Mouse (Mus musculus): ENCODE measurements at regions not wholly inside any gene's neighbourhood (a gene's known extent, or its start where the extent isn't known, plus 50 kb on each side); places are given as distances from the start of the nearest gene placed in this dataset.

DNA sequence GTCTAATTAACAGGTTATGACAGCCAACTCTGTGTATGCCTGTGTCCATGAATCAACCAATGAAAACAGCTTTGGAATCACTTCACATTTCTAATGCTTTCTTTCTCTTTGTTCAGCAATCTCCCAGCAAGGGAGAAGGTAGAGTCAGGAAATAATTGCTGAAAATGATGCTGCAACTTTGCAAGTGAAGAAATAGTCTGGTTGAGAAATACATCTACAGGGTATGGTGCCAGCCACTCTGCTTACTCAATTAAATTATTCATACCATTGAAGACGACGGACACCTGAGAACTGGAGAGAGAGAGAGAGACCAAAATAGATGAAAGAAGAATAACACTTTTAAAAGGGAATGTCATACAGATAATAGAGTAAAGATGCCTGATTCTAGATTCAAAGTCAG, 645.4 kb upstream of the Cited2 start:
- Histone ChIP-seq H3K4me2 (no peak overlapping the region), H3K4me1 (replicated peaks) (peaks cover 19% of the 10 kb centered on the region), H3K27ac (no peak overlapping the region), H3K4me3 (replicated peaks) (no peak overlapping the region), H3K27me3 (no peaks in the 10 kb centered on the region), H3K36me3 (no peaks in the 10 kb centered on the region), H3K9me3 (no peaks in the 10 kb centered on the region), H3K9ac (replicated peaks) (no peak overlapping the region)
- no peak for ATAC-seq (ENCODE audit: insufficient number of reproducible peaks, insufficient read depth, low FRiP score, low TSS enrichment, low read depth)
- 75% methylated on average over 2 of the region's 2 CpGs for WGBS

DNA sequence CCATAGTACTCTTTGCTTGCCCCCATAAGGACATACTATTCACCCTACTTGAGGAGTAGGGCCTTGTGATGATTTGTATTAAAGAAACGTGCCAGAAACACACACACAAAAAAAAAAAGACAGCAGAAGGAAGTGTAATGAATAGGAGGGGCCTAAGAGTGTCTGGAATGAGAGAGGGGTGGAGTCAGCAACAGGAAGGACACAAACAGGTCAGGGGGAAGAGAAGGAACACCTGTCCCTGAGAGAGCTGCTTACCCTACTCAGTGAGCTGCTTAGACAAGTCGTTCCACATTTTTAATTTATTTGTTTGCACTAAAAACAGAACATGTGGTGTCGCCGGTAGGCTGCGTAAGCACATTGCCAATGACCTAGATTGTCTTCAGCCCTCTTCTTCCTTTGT, 642.2 kb upstream of the Cited2 start:
- H3K36me3 ChIP-seq, result no peaks in the 10 kb centered on the region
- H3K9me3 ChIP-seq, result no peaks in the 10 kb centered on the region
- no peak for ATAC-seq (ENCODE audit: insufficient number of reproducible peaks, insufficient read depth, low FRiP score, low TSS enrichment, low read depth)
- no peaks in the 10 kb centered on the region for H3K27me3 ChIP-seq
- 76% methylated on average over 5 of the region's 5 CpGs for WGBS
- H3K4me3 ChIP-seq (replicated peaks), result no peak overlapping the region
- H3K4me1 ChIP-seq (replicated peaks), result peaks cover under 1% of the 10 kb centered on the region
- no peak overlapping the region for H3K27ac ChIP-seq
- no peak overlapping the region for H3K4me2 ChIP-seq
- H3K9ac ChIP-seq (replicated peaks), result no peak overlapping the region

DNA sequence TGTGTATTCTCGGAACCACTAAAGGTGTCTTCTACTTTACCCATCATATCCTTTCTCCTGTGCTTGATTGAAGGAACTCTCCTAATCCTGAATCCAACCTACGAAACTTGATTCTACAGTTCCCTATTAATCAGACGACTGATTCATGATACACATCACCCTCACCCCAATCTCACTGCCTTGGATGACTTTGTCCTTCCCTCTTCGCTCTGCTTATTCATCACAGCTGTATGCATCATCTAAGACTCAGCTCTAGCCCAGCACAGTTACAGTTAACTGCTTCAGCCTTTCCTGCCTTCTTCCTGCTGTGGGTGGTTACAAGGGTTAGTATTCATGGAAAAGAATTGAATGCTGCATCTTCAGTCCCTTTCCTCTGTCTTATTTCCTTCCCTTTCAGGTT, 640.1 kb upstream of the Cited2 start:
- no peaks in the 10 kb centered on the region for H3K36me3 ChIP-seq
- H3K4me2 ChIP-seq, result no peak overlapping the region
- WGBS, result 84% methylated on average over 4 of the region's 4 CpGs
- no peak overlapping the region for H3K4me3 ChIP-seq (replicated peaks)
- no peak overlapping the region for H3K9ac ChIP-seq (replicated peaks)
- H3K27me3 ChIP-seq, result no peaks in the 10 kb centered on the region
- no peak for ATAC-seq (ENCODE audit: insufficient number of reproducible peaks, insufficient read depth, low FRiP score, low TSS enrichment, low read depth)
- H3K4me1 ChIP-seq (replicated peaks), result no peaks in the 10 kb centered on the region
- H3K27ac ChIP-seq, result no peak overlapping the region
- H3K9me3 ChIP-seq, result no peaks in the 10 kb centered on the region

DNA sequence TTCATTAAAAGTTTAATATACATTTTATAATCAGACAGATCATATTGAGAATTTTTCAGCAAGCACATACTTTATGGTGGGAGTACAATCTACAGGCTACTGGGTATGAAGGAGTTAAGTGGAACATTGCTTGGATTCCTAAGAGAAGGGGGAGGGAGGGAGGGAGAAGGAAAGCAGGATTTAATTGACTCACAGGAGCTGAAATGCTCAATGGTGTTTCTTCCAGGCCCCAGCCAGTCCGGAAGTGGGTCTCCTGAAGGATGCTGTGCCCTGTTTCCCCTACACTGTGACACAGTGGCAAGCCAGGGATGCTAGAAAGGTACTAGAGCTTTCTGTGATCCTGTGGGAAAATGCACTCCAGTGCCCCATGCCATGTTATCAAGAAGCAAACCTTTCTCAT, 621.0 kb upstream of the Cited2 start:
- Histone ChIP-seq H3K4me2 (peak overlapping the region; percentile 23; the same call in 1 of the 2 replicates), H3K4me1 (replicated peaks) (peaks cover 27% of the 10 kb centered on the region), H3K4me3 (replicated peaks) (no peak overlapping the region), H3K27me3 (no peaks in the 10 kb centered on the region), H3K27ac (peak overlapping the region; percentile 54), H3K9me3 (no peaks in the 10 kb centered on the region), H3K36me3 (no peaks in the 10 kb centered on the region), H3K9ac (replicated peaks) (no peak overlapping the region)
- ATAC-seq (ENCODE audit: insufficient number of reproducible peaks, insufficient read depth, low FRiP score, low TSS enrichment, low read depth), result peak; percentile 88
- 0% methylated on average over 1 of the region's 1 CpGs for WGBS

- Histone ChIP-seq H3K36me3 (no peaks in the 10 kb centered on the region), H3K9me3 (no peaks in the 10 kb centered on the region), H3K9ac (replicated peaks) (no peak overlapping the region), H3K4me1 (replicated peaks) (peaks cover 27% of the 10 kb centered on the region), H3K4me3 (replicated peaks) (no peak overlapping the region), H3K27me3 (no peaks in the 10 kb centered on the region), H3K27ac (no peak overlapping the region), H3K4me2 (no peak overlapping the region)
- no peak for ATAC-seq (ENCODE audit: insufficient number of reproducible peaks, insufficient read depth, low FRiP score, low TSS enrichment, low read depth)
- 77% methylated on average over 2 of the region's 2 CpGs for WGBS
Observed at GRCm38 (mm10) chr10:17103416-17103815, 619.6 kb upstream of the Cited2 start.

DNA sequence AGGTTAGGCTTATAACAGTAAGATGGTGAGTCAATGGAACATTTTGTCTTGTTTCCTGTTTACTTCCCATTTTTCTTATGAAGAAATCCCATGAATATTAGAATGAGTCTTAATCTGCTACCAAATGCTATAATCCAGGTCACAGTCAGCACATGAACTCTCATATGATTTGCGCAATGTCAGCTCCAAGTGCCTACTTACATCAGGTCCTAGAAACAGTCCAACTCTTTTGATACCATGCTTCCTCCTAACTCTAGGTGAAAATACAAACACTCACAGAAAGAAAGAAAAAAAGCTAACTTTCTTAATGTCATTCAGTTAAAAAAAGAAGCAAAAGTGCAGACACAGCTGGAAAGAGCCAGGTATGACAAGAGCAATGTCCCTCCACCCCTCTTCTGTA, 616.2 kb upstream of the Cited2 start:
- no peak for ATAC-seq (ENCODE audit: insufficient number of reproducible peaks, insufficient read depth, low FRiP score, low TSS enrichment, low read depth)
- H3K36me3 ChIP-seq, result no peaks in the 10 kb centered on the region
- H3K9me3 ChIP-seq, result no peaks in the 10 kb centered on the region
- no peak overlapping the region for H3K4me2 ChIP-seq
- H3K4me3 ChIP-seq (replicated peaks), result no peak overlapping the region
- H3K27ac ChIP-seq, result no peak overlapping the region
- WGBS, result 100% methylated on average over 1 of the region's 1 CpGs
- H3K9ac ChIP-seq (replicated peaks), result no peak overlapping the region
- H3K27me3 ChIP-seq, result no peaks in the 10 kb centered on the region
- H3K4me1 ChIP-seq (replicated peaks), result peaks cover 8% of the 10 kb centered on the region

DNA sequence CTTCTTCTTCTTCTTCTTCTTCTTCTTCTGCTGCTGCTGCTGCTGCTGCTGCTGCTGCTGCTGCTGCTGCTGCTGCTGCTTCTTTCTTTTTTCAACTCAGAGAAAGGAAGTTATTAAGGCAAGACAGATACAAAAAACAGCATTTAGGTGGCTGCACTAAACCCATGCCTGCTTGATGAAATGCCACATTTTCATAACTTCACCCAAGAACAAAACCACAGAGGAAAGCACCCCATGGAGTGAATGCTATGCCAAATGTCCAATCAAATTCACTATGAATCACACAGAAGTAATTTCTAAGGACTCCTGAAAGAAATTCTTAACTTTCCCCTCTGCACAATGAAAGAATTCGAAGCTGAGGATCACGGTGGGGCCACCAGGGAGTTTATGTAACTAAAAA, 611.9 kb upstream of the Cited2 start:
- Histone ChIP-seq H3K4me2 (no peak overlapping the region), H3K4me3 (replicated peaks) (no peak overlapping the region), H3K9me3 (no peaks in the 10 kb centered on the region), H3K9ac (replicated peaks) (no peak overlapping the region), H3K27me3 (no peaks in the 10 kb centered on the region), H3K36me3 (no peaks in the 10 kb centered on the region), H3K4me1 (replicated peaks) (no peaks in the 10 kb centered on the region), H3K27ac (no peak overlapping the region)
- no peak for ATAC-seq (ENCODE audit: insufficient number of reproducible peaks, insufficient read depth, low FRiP score, low TSS enrichment, low read depth)
- 87% methylated on average over 2 of the region's 2 CpGs for WGBS

- H3K4me1 ChIP-seq (replicated peaks), result no peaks in the 10 kb centered on the region
- H3K4me2 ChIP-seq, result no peak overlapping the region
- no peak overlapping the region for H3K27ac ChIP-seq
- WGBS, result 91% methylated on average over 4 of the region's 4 CpGs
- H3K4me3 ChIP-seq (replicated peaks), result no peak overlapping the region
- no peaks in the 10 kb centered on the region for H3K27me3 ChIP-seq
- no peaks in the 10 kb centered on the region for H3K36me3 ChIP-seq
- H3K9ac ChIP-seq (replicated peaks), result no peak overlapping the region
- H3K9me3 ChIP-seq, result no peaks in the 10 kb centered on the region
- no peak for ATAC-seq (ENCODE audit: insufficient number of reproducible peaks, insufficient read depth, low FRiP score, low TSS enrichment, low read depth)
Observed at GRCm38 (mm10) chr10:17114805-17115204, 608.2 kb upstream of the Cited2 start.

GRCm38 (mm10) chr10:17129391-17130163, 593.4 kb upstream of the Cited2 start:
- no peak overlapping the region for H3K9ac ChIP-seq (replicated peaks)
- H3K27ac ChIP-seq, result no peak overlapping the region
- H3K9me3 ChIP-seq, result peaks cover 3% of the 10 kb centered on the region; the same call in 1 of the 2 replicates
- no peaks in the 10 kb centered on the region for H3K4me1 ChIP-seq (replicated peaks)
- H3K36me3 ChIP-seq, result no peaks in the 10 kb centered on the region
- ATAC-seq (ENCODE audit: insufficient number of reproducible peaks, insufficient read depth, low FRiP score, low TSS enrichment, low read depth), result no peak
- H3K4me2 ChIP-seq, result no peak overlapping the region
- H3K4me3 ChIP-seq (replicated peaks), result no peak overlapping the region
- H3K27me3 ChIP-seq, result no peaks in the 10 kb centered on the region
- 88% methylated on average over 4 of the region's 4 CpGs for WGBS

DNA sequence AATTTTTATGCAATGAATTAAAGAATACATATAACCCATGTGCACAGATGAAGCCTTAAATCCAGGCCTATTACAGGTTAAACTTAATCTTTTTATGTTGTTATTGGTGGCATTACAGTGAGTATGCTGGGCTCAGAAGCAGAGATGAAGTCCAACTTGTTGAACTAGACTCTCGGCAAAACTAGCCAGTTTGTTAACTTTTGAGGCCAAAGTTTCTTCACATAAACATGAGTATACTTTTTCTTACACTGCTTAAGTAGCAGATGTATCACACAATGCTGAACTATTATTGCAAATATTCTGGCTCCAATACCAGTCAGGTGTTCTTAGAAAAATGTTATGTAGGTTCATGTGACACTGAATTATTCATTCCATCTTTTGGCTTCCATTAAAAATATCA, 592.4 kb upstream of the Cited2 start:
- H3K4me3 ChIP-seq (replicated peaks), result no peak overlapping the region

DNA sequence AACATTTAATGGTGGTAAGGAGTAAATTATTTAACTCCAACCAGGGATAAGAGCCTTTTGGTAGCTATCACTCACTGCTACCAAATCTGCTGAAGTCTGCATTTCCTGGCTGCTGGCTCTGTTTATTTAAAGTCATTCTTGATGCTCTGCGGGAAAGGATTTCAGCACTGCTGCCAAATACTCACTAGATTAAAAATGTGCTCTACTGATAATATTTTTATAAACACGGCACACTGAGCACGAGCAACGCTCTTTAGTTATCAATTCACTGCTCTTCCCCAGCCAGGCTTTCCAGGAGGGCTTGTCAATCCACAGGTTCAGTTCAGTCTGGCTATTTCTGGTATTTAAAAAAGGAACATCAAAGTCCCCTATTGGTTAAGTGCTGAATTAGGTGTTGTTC, 591.3 kb upstream of the Cited2 start:
- no peak overlapping the region for H3K9ac ChIP-seq (replicated peaks)
- H3K36me3 ChIP-seq, result no peaks in the 10 kb centered on the region
- no peaks in the 10 kb centered on the region for H3K9me3 ChIP-seq
- no peaks in the 10 kb centered on the region for H3K27me3 ChIP-seq
- no peak overlapping the region for H3K4me2 ChIP-seq
- no peak overlapping the region for H3K27ac ChIP-seq
- H3K4me1 ChIP-seq (replicated peaks), result no peaks in the 10 kb centered on the region
- no peak overlapping the region for H3K4me3 ChIP-seq (replicated peaks)
- 71% methylated on average over 4 of the region's 4 CpGs for WGBS
- ATAC-seq (ENCODE audit: insufficient number of reproducible peaks, insufficient read depth, low FRiP score, low TSS enrichment, low read depth), result no peak

More for the DNA sequence above, 592.4 kb upstream of the Cited2 start:
- WGBS, result 77% methylated on average over 1 of the region's 1 CpGs
- Histone ChIP-seq H3K36me3 (no peaks in the 10 kb centered on the region), H3K4me2 (no peak overlapping the region), H3K9ac (replicated peaks) (no peak overlapping the region), H3K9me3 (no peaks in the 10 kb centered on the region), H3K27me3 (no peaks in the 10 kb centered on the region), H3K4me1 (replicated peaks) (no peaks in the 10 kb centered on the region), H3K27ac (no peak overlapping the region)
- no peak for ATAC-seq (ENCODE audit: insufficient number of reproducible peaks, insufficient read depth, low FRiP score, low TSS enrichment, low read depth)

DNA sequence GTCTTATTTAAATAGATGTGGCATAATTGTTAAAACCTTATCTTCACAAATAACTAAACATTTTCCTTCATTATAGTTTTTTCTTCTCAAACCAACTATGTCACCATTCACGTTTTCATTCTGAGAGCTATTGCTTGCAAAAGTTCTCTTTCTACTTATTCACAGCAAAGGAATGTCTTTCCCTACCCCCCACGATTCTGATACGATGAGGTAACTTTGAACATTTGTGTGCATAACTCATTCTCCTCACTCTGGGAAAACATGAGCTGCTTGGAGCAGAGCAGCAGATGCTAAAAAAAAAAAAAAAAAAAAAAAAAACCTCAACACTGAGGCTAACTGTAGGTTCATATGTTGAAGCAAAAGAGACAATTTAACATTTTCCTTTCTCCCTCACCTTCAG, 547.6 kb upstream of the Cited2 start:
- H3K4me2 ChIP-seq, result no peak overlapping the region
- no peak overlapping the region for H3K4me3 ChIP-seq (replicated peaks)
- H3K9me3 ChIP-seq, result no peaks in the 10 kb centered on the region
- no peak overlapping the region for H3K27ac ChIP-seq
- no peak for ATAC-seq (ENCODE audit: insufficient number of reproducible peaks, insufficient read depth, low FRiP score, low TSS enrichment, low read depth)
- H3K9ac ChIP-seq (replicated peaks), result no peak overlapping the region
- no peaks in the 10 kb centered on the region for H3K36me3 ChIP-seq
- WGBS, result 37% methylated on average over 3 of the region's 3 CpGs
- H3K27me3 ChIP-seq, result no peaks in the 10 kb centered on the region
- H3K4me1 ChIP-seq (replicated peaks), result peaks cover 3% of the 10 kb centered on the region; the same call in 1 of the 2 replicates

All from limb, embryonic 12.5 days (tissue).